Mouse (Mus musculus) left cerebral cortex, adult 2 months (tissue): ENCODE data around the gene Slc17a3. TPM values are rescaled to one million over a fixed set of nuclear protein-coding genes. Genes with fewer than 3 reads are reported as not detected.
A peak's percentile ranks its signal among the peaks of the same experiment; 100 is the strongest.

Experiments
- DNase-seq, 2 experiments: peaks; one replicate each; pipeline ENCODE4 v3.0.0; 2021 to 2022; ENCODE audit warnings: low spot score in 2 of 2, mixed read lengths in 1 of 2; ENCODE audit errors: extremely low spot score in 1 of 2
- H3K27ac ChIP-seq: fragments of 200-600 bp; 2 replicates; pipeline ENCODE4 v1.8.1; 2022
- H3K4me3 ChIP-seq: fragments of 200-600 bp; 2 replicates; pipeline ENCODE4 v1.8.1; 2022
- CTCF ChIP-seq: fragments of 200-600 bp; IDR thresholded peaks from 2 replicates; pipeline ENCODE4 v1.8.1; 2022; ENCODE audit warnings: antibody characterized with exemption, mild to moderate bottlenecking, moderate library complexity
- intact Hi-C: fragments of 180-260 bp; cut with DNase I; formaldehyde crosslinking; loops from one replicate; pipeline ENCODE4 v1.15.1; 2025
- long read RNA-seq, 2 experiments: library from polyadenylated mRNA; stranded (forward); transcript quantifications; one replicate each; pipeline ENCODE4 v2.0.0; 2021; ENCODE audit warnings: borderline mapping rate in 2 of 2
- total RNA-seq, 2 experiments: library from RNA; stranded (reverse); gene quantifications; 2 replicates each; pipeline ENCODE4 v1.2.3; 2021

Gene Slc17a3
- not detected for total RNA-seq
- long read RNA-seq, experiment 1, result 0 reads
- long read RNA-seq, experiment 2, result 0 reads

DNA sequence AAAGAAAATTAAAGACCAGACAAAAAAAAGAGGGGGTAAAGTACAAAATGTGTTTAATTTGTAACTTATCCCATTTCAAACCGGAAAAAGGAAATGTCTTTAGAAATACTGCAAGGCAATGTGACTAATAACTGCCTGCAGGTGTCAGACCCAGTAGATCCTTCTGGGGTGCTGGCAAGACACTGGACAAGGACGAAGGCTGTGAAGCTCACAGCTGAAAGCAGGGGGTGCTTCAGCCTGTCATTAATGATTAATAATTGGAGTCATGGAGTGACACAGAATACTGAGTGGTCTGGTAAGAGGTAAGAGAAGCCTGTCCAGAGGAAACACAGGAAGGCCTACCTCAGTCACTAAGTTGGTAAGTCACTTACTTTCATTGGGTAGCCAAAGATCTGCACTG, at the start of gene Slc17a3:
Slc17a3 (plus strand) TSS at position 127 of the 400 bp plus-strand sequence.
- intact Hi-C loops, result no loop called here
- no peak for TF ChIP-seq CTCF
- no peak within 1 kb of the TSS for H3K27ac ChIP-seq

GRCm38 (mm10) chr13:23792520-23792919, 46.7 kb upstream of the Slc17a3 start:
- H3K4me3 ChIP-seq, result no peak overlapping the region
- TF ChIP-seq CTCF, result peak; percentile 93
- intact Hi-C loops, result loop anchor here (5.0 kb wide), 2 partner anchors 220 to 505 kb away; no protein-coding TSS in a partner anchor
- DNase-seq, result peak; percentile 24 to 27
- no peak overlapping the region for H3K27ac ChIP-seq

More for the DNA sequence above, at the start of gene Slc17a3:
- no peak within 1 kb of the TSS for H3K4me3 ChIP-seq
- DNase-seq, result no peak

DNA sequence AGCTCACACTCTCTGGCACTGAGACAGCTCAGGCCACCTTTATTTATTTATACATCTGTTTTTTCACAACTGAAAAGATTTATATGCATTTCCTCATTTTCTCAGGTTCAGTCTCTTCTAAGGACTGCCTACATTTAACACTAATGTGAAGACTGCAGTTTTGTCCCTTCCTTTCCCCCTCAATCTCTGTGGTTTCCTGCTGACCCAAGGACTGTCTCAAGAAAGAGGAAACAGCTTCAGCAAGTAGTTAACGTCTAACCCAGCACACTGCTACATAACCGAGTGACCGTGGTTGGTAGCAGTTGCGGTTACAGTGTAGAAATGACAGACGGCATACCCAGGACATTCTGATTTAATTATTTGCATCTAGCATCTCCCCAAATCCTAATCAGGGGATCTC, 39.8 kb upstream of the Slc17a3 start:
- TF ChIP-seq CTCF, result no peak
- no peak for DNase-seq
- Histone ChIP-seq H3K27ac (no peak overlapping the region), H3K4me3 (no peak overlapping the region)
- intact Hi-C loops, result no loop called here

DNA sequence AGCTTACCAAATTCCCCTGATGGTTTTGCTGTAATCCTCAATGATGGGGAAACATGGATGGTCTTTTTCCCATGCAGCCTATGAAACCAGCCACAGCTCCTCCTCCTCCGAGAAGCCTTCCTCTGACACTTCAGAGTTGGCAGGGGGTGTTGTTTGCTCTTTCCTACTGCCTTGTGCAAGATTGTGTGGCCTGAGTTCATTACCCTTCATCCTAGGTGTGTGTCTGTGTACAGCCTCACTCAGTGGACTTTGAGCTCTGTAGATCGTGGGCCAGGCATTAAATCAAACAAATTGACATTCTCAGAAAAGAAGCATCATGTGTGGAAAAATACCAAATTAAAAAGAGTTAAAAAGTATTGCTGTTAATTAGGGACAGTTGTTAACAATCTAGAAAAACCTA, 34.7 kb upstream of the Slc17a3 start:
- H3K4me3 ChIP-seq, result no peak overlapping the region
- intact Hi-C loops, result no loop called here
- H3K27ac ChIP-seq, result no peak overlapping the region
- DNase-seq, result no peak
- TF ChIP-seq CTCF, result no peak

DNA sequence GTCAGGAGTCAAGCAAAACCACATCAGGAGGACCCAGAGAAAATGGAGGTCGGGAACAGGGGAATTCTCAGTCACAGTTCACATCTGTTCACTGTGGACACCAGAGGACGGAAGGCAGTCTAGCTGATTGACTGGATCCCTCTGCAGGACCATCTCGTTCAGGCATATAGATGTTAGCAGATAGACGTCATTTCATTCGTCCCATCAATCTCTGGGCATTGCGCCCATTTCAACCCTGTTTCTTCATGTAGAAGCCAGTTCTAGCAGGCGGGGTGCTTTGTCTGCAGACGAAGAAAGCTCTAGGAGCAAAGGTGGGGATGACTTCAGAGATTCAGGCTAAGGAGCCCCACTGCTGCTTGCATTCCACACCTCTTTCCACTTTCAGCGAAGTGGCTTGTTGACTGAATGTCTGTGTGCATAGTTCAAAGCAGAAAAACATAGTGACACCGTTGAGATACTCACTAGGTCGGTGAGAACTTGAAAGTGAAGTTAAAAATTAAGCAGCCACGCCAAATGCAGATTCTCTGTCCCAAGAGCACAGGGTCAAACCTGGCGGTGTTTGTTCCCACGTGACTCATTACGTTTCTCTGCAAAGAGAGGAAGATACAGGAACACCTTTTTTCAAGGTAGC, 32.7 kb upstream of the Slc17a3 start, which contains the start of gene Slc17a2:
Slc17a2 (plus strand) TSS at position 572 of the 631 bp plus-strand sequence.
- H3K27ac ChIP-seq, result no peak within 1 kb of the TSS
- DNase-seq, result no peak
- intact Hi-C loops, result no loop called here
- no peak within 1 kb of the TSS for H3K4me3 ChIP-seq
- TF ChIP-seq CTCF, result no peak

DNA sequence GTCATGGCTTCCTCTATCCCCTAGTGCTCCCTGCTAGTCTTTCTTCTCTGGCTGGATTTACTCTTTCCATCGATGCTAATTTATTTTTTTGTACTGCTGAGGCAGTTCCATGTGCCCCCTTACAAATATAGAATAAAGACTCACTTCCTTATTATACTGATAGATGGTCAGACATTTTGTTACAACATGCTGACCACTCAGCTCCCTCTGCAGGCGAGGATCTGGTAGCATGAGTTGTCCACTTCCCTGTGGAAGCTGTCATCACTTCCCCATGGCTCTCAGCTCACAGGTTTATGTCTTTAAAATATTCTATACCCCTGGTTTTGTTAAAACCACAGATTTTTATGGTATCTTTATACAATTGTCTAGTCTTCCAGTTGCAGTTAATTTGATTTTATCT, 23.1 kb upstream of the Slc17a3 start:
- intact Hi-C loops, result no loop called here
- TF ChIP-seq CTCF, result no peak; the same call in 1 of the 2 replicates
- DNase-seq, result no peak
- Histone ChIP-seq H3K27ac (no peak overlapping the region), H3K4me3 (no peak overlapping the region)

DNA sequence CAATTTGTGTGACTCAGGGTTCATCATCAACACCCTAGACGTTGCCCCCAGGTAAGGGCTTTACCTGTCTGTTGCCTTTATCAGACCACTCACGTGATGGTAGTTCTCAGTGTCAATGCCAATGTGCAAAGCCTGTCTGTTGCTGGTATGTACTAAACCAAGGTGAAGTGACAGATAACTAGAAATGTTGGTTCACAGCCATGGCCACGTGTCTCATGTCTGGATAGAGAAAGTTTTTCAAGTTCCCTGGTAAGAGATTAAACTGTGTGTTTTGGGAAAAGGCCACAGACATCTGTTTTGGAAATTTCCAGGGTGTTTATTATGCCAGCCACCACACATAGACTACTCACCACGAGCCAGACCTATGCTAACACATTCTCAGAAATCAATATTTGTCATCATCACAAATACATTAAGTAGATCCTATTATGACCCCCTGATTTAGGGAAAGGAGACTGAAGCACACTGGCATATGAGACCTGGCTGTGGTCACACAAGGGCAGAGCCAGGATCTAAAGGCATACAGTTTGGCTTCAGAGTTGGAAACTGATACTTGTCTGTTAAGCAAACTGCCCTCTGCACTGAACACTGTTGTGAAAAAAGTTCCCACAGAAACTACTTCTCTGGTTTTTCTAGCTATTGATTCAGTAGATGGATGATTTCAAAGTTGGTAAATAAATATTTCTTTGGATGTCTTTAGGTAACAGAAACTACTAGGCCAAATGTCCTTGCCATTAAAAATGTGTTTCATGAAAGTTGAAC, 18.9 kb upstream of the Slc17a3 start:
- no peak overlapping the region for H3K4me3 ChIP-seq
- no peak for TF ChIP-seq CTCF
- DNase-seq, result no peak
- H3K27ac ChIP-seq, result no peak overlapping the region
- intact Hi-C loops, result no loop called here

GRCm38 (mm10) chr13:23822213-23822612, 17.0 kb upstream of the Slc17a3 start:
- no peak overlapping the region for H3K27ac ChIP-seq
- H3K4me3 ChIP-seq, result no peak overlapping the region
- no peak for DNase-seq
- no peak for TF ChIP-seq CTCF
- intact Hi-C loops, result no loop called here

- intact Hi-C loops, result no loop called here
- TF ChIP-seq CTCF, result no peak
- Histone ChIP-seq H3K4me3 (no peak overlapping the region), H3K27ac (no peak overlapping the region)
- no peak for DNase-seq
Measured at GRCm38 (mm10) chr13:23826606-23827005, 12.6 kb upstream of the Slc17a3 start.

- no peak for DNase-seq
- intact Hi-C loops, result loop anchor here (5.0 kb wide), 4 partner anchors 119 to 484 kb away; no protein-coding TSS in a partner anchor
- peak; percentile 77 for TF ChIP-seq CTCF
- Histone ChIP-seq H3K4me3 (no peak overlapping the region), H3K27ac (no peak overlapping the region)
Measured at GRCm38 (mm10) chr13:23833053-23833452, 6.2 kb upstream of the Slc17a3 start.

DNA sequence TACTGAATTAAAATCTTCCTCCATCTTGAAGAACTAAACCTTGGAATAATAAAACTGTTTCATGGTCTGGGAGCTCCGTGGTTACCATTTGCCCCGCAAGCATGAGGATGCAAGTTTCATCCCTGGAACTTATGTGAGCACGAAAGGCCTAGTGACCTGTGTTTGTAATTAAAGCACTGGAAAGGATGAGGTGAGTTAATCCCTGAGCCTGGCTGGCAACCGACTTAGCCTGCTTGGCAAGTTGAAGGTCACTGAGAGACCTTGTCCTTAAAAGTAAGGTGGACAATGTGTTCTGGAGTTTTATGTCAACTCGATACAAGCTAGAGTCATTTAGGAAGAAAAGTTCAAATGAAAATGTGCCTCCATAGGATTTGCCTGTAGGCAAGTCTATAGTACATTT, 4.4 kb upstream of the Slc17a3 start:
- DNase-seq, result no peak
- intact Hi-C loops, result loop anchor here (2.0 to 5.0 kb wide), 5 partner anchors 50 to 482 kb away; no protein-coding TSS in a partner anchor
- TF ChIP-seq CTCF, result no peak
- H3K4me3 ChIP-seq, result no peak overlapping the region
- no peak overlapping the region for H3K27ac ChIP-seq

DNA sequence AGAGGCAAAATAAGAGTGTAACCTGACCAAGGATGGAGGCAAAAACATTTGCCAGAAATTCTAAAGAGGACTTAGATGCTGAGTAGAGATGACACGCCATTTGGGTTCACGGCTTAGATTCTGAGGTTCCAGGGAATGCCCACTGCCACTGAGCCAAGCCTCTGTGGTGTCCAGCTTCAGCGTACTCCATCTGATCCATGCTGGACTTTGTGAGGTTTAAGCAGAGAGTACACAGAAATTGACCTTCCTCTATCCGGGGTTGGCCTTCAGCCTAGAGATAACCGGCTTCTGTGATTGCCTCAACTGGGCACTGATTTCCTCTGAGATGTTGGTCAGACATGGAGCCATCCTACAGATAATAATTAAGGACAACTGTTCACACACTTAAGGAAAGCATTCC, 2.6 kb upstream of the Slc17a3 start:
- H3K27ac ChIP-seq, result no peak overlapping the region
- H3K4me3 ChIP-seq, result no peak overlapping the region
- no peak for TF ChIP-seq CTCF
- no peak for DNase-seq
- intact Hi-C loops, result no loop called here

DNA sequence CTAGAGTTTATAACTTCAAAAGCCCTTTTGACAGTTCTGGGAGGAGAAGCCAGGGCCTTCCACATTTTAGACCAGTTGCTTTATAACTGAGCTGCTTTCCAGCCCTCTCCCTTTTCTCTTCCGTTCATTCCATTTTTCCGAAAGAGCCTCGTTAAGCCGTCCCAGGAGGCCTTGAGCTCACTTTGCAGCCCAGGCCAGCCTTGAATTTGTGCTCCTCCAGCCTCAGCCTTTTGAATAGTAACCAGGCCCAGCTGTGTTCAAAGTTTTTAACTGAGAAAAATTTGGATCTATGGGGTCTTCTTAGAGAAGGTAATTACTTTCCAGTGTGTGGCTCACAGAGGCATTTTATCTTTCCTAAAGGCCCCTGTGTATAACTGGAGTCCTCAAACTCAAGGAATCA, 6.6 kb downstream of the Slc17a3 start:
- intact Hi-C loops, result no loop called here
- no peak for TF ChIP-seq CTCF

More for the DNA sequence above, 6.6 kb downstream of the Slc17a3 start:
- no peak overlapping the region for H3K4me3 ChIP-seq
- no peak for DNase-seq
- no peak overlapping the region for H3K27ac ChIP-seq
